ENCODE assay signal across 8 mouse cellular contexts in genomic region chr2:16706227-16706626, GRCm38 (mm10).
A peak's percentile ranks its signal among the peaks of the same experiment; 100 is the strongest.
DNase-seq lines count a peak whose midpoint lies in the region; TF ChIP-seq lines count a peak whose summit lies in the region.
"Had no signal": no experiment of that assay in that cellular context is flagged by ENCODE, and none has a peak within 500 bp of the region (broad histone marks: within the 10 kb centered on the region; RNA-seq: fewer than 3 reads in every experiment).

No protein-coding gene starts in this region.

- peak; percentile 9 for DNase-seq in kidney, adult 2 months
- no peak for DNase-seq in kidney, adult 18-20 months
- no peak for DNase-seq in testis, postnatal 10 days (ENCODE audit: low spot score)
- DNase-seq in adrenal gland, postnatal 36 days, result peak; percentile 1 to 4
- DNase-seq in spleen, postnatal 4 days (ENCODE audit: low spot score in 2 of 2), result no peak
- DNase-seq in limb, embryonic 10.5 days (ENCODE audit: low spot score), result no peak
- DNase-seq: forebrain, postnatal 0 days had no signal

- H3K9me3 ChIP-seq in limb, embryonic 10.5 days (replicated peaks), result no peaks in the 10 kb centered on the region

- no peak overlapping the region for H3K27ac ChIP-seq in kidney, adult 2 months (ENCODE audit: insufficient read depth, low read depth, low read length)
- H3K27ac ChIP-seq in testis, adult 2 months (ENCODE audit: control insufficient read depth, insufficient read depth, low read depth, low read length), result no peak overlapping the region
- H3K27ac ChIP-seq in limb, embryonic 10.5 days, result no peak overlapping the region

- no peak overlapping the region for H3K4me3 ChIP-seq in kidney, adult 2 months (ENCODE audit: insufficient read depth, low read depth, low read length)
- no peak overlapping the region for H3K4me3 ChIP-seq in testis, adult 2 months (ENCODE audit: control insufficient read depth, low read depth, low read length)
- H3K4me3 ChIP-seq in limb, embryonic 10.5 days, result no peak overlapping the region

- H3K27me3 ChIP-seq in kidney, adult 2 months (replicated peaks; ENCODE audit: control insufficient read depth, insufficient read depth, low read length), result no peaks in the 10 kb centered on the region
- no peaks in the 10 kb centered on the region for H3K27me3 ChIP-seq in testis, adult 2 months (ENCODE audit: control insufficient read depth, insufficient read depth, low read length)
- no peaks in the 10 kb centered on the region for H3K27me3 ChIP-seq in limb, embryonic 10.5 days (ENCODE audit: low read depth, poor library complexity, severe bottlenecking)

- no peaks in the 10 kb centered on the region for H3K36me3 ChIP-seq in kidney, adult 2 months (ENCODE audit: control insufficient read depth, insufficient read depth, low read length)
- H3K36me3 ChIP-seq in testis, adult 2 months (ENCODE audit: control insufficient read depth, insufficient read depth, low read length), result no peaks in the 10 kb centered on the region
- no peaks in the 10 kb centered on the region for H3K36me3 ChIP-seq in limb, embryonic 10.5 days

- H3K4me1 ChIP-seq in kidney, adult 2 months (ENCODE audit: control insufficient read depth, insufficient read depth, low read length), result no peaks in the 10 kb centered on the region
- H3K4me1 ChIP-seq in testis, adult 2 months (ENCODE audit: control insufficient read depth, insufficient read depth, low read length), result no peaks in the 10 kb centered on the region
- H3K4me1 ChIP-seq in limb, embryonic 10.5 days, result no peaks in the 10 kb centered on the region

- 95% methylated on average over 2 of the region's 2 CpGs for WGBS in kidney, adult 2 months
- WGBS in limb, embryonic 10.5 days, result 89% methylated on average over 2 of the region's 2 CpGs

- TF ChIP-seq CTCF in kidney, adult 2 months (conservative IDR thresholded peaks at IDR 0.05; ENCODE audit: insufficient read depth, insufficient read length, low read depth, low read length), result peak; percentile 30; the same call in 1 of the 2 replicates
- TF ChIP-seq CTCF in testis, adult 2 months (IDR thresholded peaks at IDR 0.05; ENCODE audit: control insufficient read depth, insufficient read depth, insufficient replicate concordance, low read depth, low read length), result peak; percentile 17; the same call in 1 of the 2 replicates

- TF ChIP-seq POLR2A in kidney, adult 2 months (IDR thresholded peaks at IDR 0.05; ENCODE audit: low read depth, low read length), result no peak
- no peak for TF ChIP-seq POLR2A in testis, adult 2 months (IDR thresholded peaks at IDR 0.05; ENCODE audit: control insufficient read depth, low read depth, low read length)

Comparison
In these comparisons a context has a peak if more than half of its experiments do, and no peak if none do; other contexts are left out.
1. DNase-seq: peak in kidney, adult 2 months (single experiment) and adrenal gland, postnatal 36 days (2 of 2); none in kidney, adult 18-20 months (single experiment), testis, postnatal 10 days (single experiment), spleen, postnatal 4 days (0 of 2) and limb, embryonic 10.5 days (single experiment).